Mouse (Mus musculus) cerebellum, postnatal 14 days (tissue): ENCODE measurements around the gene Nup210.

Source experiments
- DNase-seq, 2 experiments: peaks; one replicate each; pipeline ENCODE4 v3.0.0; 2021; ENCODE audit warnings: mixed read lengths in 2 of 2

Gene Nup210

GRCm38 (mm10) chr6:91116244-91117145, at the start of gene Nup210:
Gene Nup210, minus strand, starts transcription at chr6:91116829.
- DNase-seq, result peak; percentile 98 to 100

GRCm38 (mm10) chr6:91165210-91165609, 48.6 kb upstream of the Nup210 start:
- DNase-seq, result peak; percentile 91 to 92

- no peak for DNase-seq
Observed at GRCm38 (mm10) chr6:91164584-91164983, 48.0 kb upstream of the Nup210 start.

GRCm38 (mm10) chr6:91163195-91163911, 46.7 kb upstream of the Nup210 start:
- DNase-seq, result peak in 1 of 2 experiments; percentile 7

GRCm38 (mm10) chr6:91162314-91162713, 45.7 kb upstream of the Nup210 start:
- DNase-seq, result no peak

- peak in 1 of 2 experiments; percentile 41 for DNase-seq
Observed at GRCm38 (mm10) chr6:91161506-91162235, 45.0 kb upstream of the Nup210 start.

GRCm38 (mm10) chr6:91160976-91161375, 44.3 kb upstream of the Nup210 start:
- peak; percentile 49 to 51 for DNase-seq

GRCm38 (mm10) chr6:91160399-91160798, 43.8 kb upstream of the Nup210 start:
- DNase-seq, result peak; percentile 97 to 98

- DNase-seq, result peak in 1 of 2 experiments; percentile 24
Observed at GRCm38 (mm10) chr6:91159047-91159446, 42.4 kb upstream of the Nup210 start.

- DNase-seq, result no peak
Observed at GRCm38 (mm10) chr6:91157237-91157570, 40.6 kb upstream of the Nup210 start.

GRCm38 (mm10) chr6:91156554-91157236, 40.1 kb upstream of the Nup210 start, which contains the start of gene Hdac11:
Gene Hdac11, plus strand, starts transcription at chr6:91156665.
- peak; percentile 89 to 90 for DNase-seq

GRCm38 (mm10) chr6:91156062-91156461, 39.4 kb upstream of the Nup210 start:
- peak in 1 of 2 experiments; percentile 17 for DNase-seq

- peak in 1 of 2 experiments; percentile 57 for DNase-seq
Observed at GRCm38 (mm10) chr6:91155286-91155685, 38.7 kb upstream of the Nup210 start.

- DNase-seq, result no peak
Observed at GRCm38 (mm10) chr6:91154685-91155084, 38.1 kb upstream of the Nup210 start.

GRCm38 (mm10) chr6:91153549-91154064, 37.0 kb upstream of the Nup210 start:
- DNase-seq, result peak; percentile 81 to 87

GRCm38 (mm10) chr6:91152892-91153548, 36.4 kb upstream of the Nup210 start:
- DNase-seq, result peak; percentile 13 to 76

GRCm38 (mm10) chr6:91147152-91147770, 30.6 kb upstream of the Nup210 start:
- DNase-seq, result peak; percentile 85 to 86

GRCm38 (mm10) chr6:91146443-91147151, 30.0 kb upstream of the Nup210 start:
- peak in 1 of 2 experiments; percentile 40 for DNase-seq

- no peak for DNase-seq
Observed at GRCm38 (mm10) chr6:91145572-91145971, 28.9 kb upstream of the Nup210 start.

- DNase-seq, result no peak
Observed at GRCm38 (mm10) chr6:91145056-91145455, 28.4 kb upstream of the Nup210 start.
